In the genomic region with DNA sequence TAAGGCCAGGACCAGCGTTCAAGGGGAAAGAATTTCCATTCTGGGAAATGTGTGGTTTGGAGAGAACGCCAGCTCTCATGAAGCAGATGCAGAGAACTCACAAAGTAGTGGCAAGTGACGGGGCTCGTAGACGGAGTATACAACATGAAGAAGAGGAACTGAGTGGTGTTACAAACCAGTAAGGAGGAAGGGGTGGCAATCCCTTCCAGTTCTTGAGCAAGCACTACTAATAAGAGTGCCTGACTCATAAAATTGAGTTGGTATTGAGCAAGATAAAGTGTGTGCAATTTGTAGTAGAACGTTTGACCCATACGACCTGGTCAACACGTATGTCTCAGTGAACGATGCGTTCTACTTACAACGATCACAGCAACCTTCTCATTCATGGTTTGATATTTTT, we compare ENCODE assay signal across 27 mouse cellular contexts. TPM values are rescaled to one million over a fixed set of nuclear protein-coding genes. Genes with fewer than 3 reads are reported as not detected.
A peak's percentile ranks its signal among the peaks of the same experiment; 100 is the strongest.
DNase-seq lines count a peak whose midpoint lies in the region; ATAC-seq and TF ChIP-seq lines count a peak whose summit lies in the region.
"Had no signal": no experiment of that assay in that cellular context is flagged by ENCODE, and none has a peak within 500 bp of the region (broad histone marks: within the 10 kb centered on the region; RNA-seq: fewer than 3 reads in every experiment).

No protein-coding gene starts in this region.

- H3K27ac ChIP-seq in liver, embryonic 15.5 days (replicated peaks): 0 out of 2 replicates have a peak overlapping the region, but pooled peaks have one; percentile 62
- H3K27ac ChIP-seq in midbrain, embryonic 11.5 days (ENCODE audit: low read depth, low read length): no peak overlapping the region
- no peak overlapping the region for H3K27ac ChIP-seq in midbrain, embryonic 15.5 days
- H3K27ac ChIP-seq in macrophage: peak overlapping the region; percentile 68
- no peak overlapping the region for H3K27ac ChIP-seq in gastrocnemius, adult 2 months
- H3K27ac ChIP-seq: embryonic facial prominence, embryonic 15.5 days; hindbrain, embryonic 10.5 days; intestine, embryonic 15.5 days; limb, embryonic 12.5 days; liver, embryonic 14.5 days; stomach, embryonic 15.5 days had no signal

- no peak overlapping the region for H3K9ac ChIP-seq in liver, embryonic 15.5 days
- H3K9ac ChIP-seq in midbrain, embryonic 11.5 days (ENCODE audit: low read length): no peak overlapping the region
- H3K9ac ChIP-seq in midbrain, embryonic 15.5 days: no peak overlapping the region
- H3K9ac ChIP-seq: embryonic facial prominence, embryonic 15.5 days; intestine, embryonic 15.5 days; limb, embryonic 12.5 days; liver, embryonic 14.5 days; stomach, embryonic 15.5 days had no signal

- WGBS in liver, embryonic 15.5 days (ENCODE audit: insufficient replicate concordance): 57% methylated on average over 11 of the region's 11 CpGs
- 89% methylated on average over 11 of the region's 11 CpGs for WGBS in midbrain, embryonic 11.5 days
- 91% methylated on average over 11 of the region's 11 CpGs for WGBS in midbrain, embryonic 15.5 days
- WGBS in macrophage (ENCODE audit: missing documents): under 1% methylated on average over 11 of the region's 11 CpGs

- H3K4me3 ChIP-seq in liver, embryonic 15.5 days (replicated peaks): no peak overlapping the region
- no peak overlapping the region for H3K4me3 ChIP-seq in midbrain, embryonic 11.5 days (ENCODE audit: low read depth, low read length)
- H3K4me3 ChIP-seq in midbrain, embryonic 15.5 days: no peak overlapping the region
- no peak overlapping the region for H3K4me3 ChIP-seq in macrophage (ENCODE audit: inconsistent target)
- no peak overlapping the region for H3K4me3 ChIP-seq in gastrocnemius, adult 2 months
- H3K4me3 ChIP-seq: embryonic facial prominence, embryonic 15.5 days; hindbrain, embryonic 10.5 days; intestine, embryonic 15.5 days; limb, embryonic 12.5 days; stomach, embryonic 15.5 days had no signal

- H3K79me2 ChIP-seq in macrophage (ENCODE audit: inconsistent target): peaks cover 65% of the 10 kb centered on the region

- no peak for DNase-seq in liver
- DNase-seq in midbrain, embryonic 11.5 days (ENCODE audit: low spot score, missing footprints): peak; percentile 44
- no peak for DNase-seq in left cerebral cortex, postnatal 4 days
- no peak for DNase-seq in urinary bladder, postnatal 14 days (ENCODE audit: low spot score)
- no peak for DNase-seq in gastrocnemius, adult 2 months
- DNase-seq: B cell, adult 2 months; cerebellum, adult 18-20 months; cerebellum, postnatal 25 days; kidney, adult 8-10 months; kidney, postnatal 10 days; thymus, postnatal 36 days had no signal

- peaks cover 8% of the 10 kb centered on the region; the same call in 1 of the 2 replicates for H3K27me3 ChIP-seq in liver, embryonic 15.5 days
- H3K27me3 ChIP-seq in midbrain, embryonic 11.5 days (ENCODE audit: control insufficient read depth, insufficient read depth, low read length): peaks cover 6% of the 10 kb centered on the region; the same call in 1 of the 2 replicates
- H3K27me3 ChIP-seq in midbrain, embryonic 15.5 days (replicated peaks): peaks cover under 1% of the 10 kb centered on the region; the same call in 1 of the 2 replicates
- H3K27me3 ChIP-seq: CH12.LX; embryonic facial prominence, embryonic 15.5 days; intestine, embryonic 15.5 days; limb, embryonic 12.5 days; Patski; stomach, embryonic 15.5 days had no signal

- no peak for TF ChIP-seq CTCF in gastrocnemius, adult 2 months (IDR thresholded peaks at IDR 0.05)

- no peaks in the 10 kb centered on the region for H3K9me3 ChIP-seq in liver, embryonic 15.5 days (replicated peaks)
- no peaks in the 10 kb centered on the region for H3K9me3 ChIP-seq in midbrain, embryonic 11.5 days (ENCODE audit: control insufficient read depth, low read length)
- no peaks in the 10 kb centered on the region for H3K9me3 ChIP-seq in midbrain, embryonic 15.5 days
- H3K9me3 ChIP-seq: embryonic facial prominence, embryonic 15.5 days; G1E; hindbrain, embryonic 10.5 days; intestine, embryonic 15.5 days; limb, embryonic 12.5 days; stomach, embryonic 15.5 days had no signal

- intact Hi-C loops in left cerebral cortex, postnatal 4 days (cut with DNase I): no loop called here
- intact Hi-C loops in gastrocnemius, adult 2 months (cut with DNase I): loop anchor here (10.0 kb wide), 1 partner anchor 176 kb away; no protein-coding TSS in a partner anchor

- peak overlapping the region; percentile 20; the same call in 1 of the 2 replicates for H3K4me2 ChIP-seq in liver, embryonic 15.5 days
- H3K4me2 ChIP-seq in midbrain, embryonic 11.5 days: no peak overlapping the region
- H3K4me2 ChIP-seq in midbrain, embryonic 15.5 days: no peak overlapping the region
- H3K4me2 ChIP-seq: embryonic facial prominence, embryonic 15.5 days; heart, embryonic 11.5 days; intestine, embryonic 15.5 days; limb, embryonic 12.5 days; stomach, embryonic 15.5 days had no signal

- ATAC-seq in liver, embryonic 15.5 days (ENCODE audit: insufficient read depth): no peak
- no peak for ATAC-seq in midbrain, embryonic 11.5 days (ENCODE audit: low FRiP score)
- no peak for ATAC-seq in midbrain, embryonic 15.5 days (replicated peaks)
- ATAC-seq: forebrain, embryonic 16.5 days; hindbrain, embryonic 16.5 days; intestine, embryonic 15.5 days; midbrain, embryonic 16.5 days; Patski had no signal

- H3K4me1 ChIP-seq in liver, embryonic 15.5 days (replicated peaks): no peaks in the 10 kb centered on the region
- H3K4me1 ChIP-seq in midbrain, embryonic 11.5 days (ENCODE audit: control insufficient read depth, insufficient read depth, low read length): no peaks in the 10 kb centered on the region
- no peaks in the 10 kb centered on the region for H3K4me1 ChIP-seq in midbrain, embryonic 15.5 days
- H3K4me1 ChIP-seq: embryonic facial prominence, embryonic 15.5 days; hindbrain, embryonic 10.5 days; intestine, embryonic 15.5 days; limb, embryonic 12.5 days; stomach, embryonic 15.5 days had no signal

- H3K36me3 ChIP-seq in liver, embryonic 15.5 days (replicated peaks): no peaks in the 10 kb centered on the region
- H3K36me3 ChIP-seq in midbrain, embryonic 11.5 days (ENCODE audit: control insufficient read depth, insufficient read depth, low read length): no peaks in the 10 kb centered on the region
- H3K36me3 ChIP-seq in midbrain, embryonic 15.5 days (replicated peaks): no peaks in the 10 kb centered on the region
- H3K36me3 ChIP-seq in macrophage (ENCODE audit: inconsistent target): no peaks in the 10 kb centered on the region
- H3K36me3 ChIP-seq: embryonic facial prominence, embryonic 15.5 days; G1E; hindbrain, embryonic 10.5 days; intestine, embryonic 15.5 days; limb, embryonic 12.5 days; stomach, embryonic 15.5 days had no signal

RNA-seq across cellular contexts. Expression of a gene that starts 11.2 kb away (rescaled TPM):
- 0.59 and 0.62 TPM in 2 replicates for polyA plus RNA-seq in liver, embryonic 15.5 days (2015; fragmentation: Nextera tagmentation; extraction: Ambion mirVana)
- 0.70 and 0.72 TPM in 2 replicates for polyA plus RNA-seq in midbrain, embryonic 11.5 days (2014; fragmentation: Nextera tagmentation; extraction: Ambion mirVana)
- 0.37 and 0.45 TPM in 2 replicates for polyA plus RNA-seq in midbrain, embryonic 15.5 days (2015; fragmentation: Nextera tagmentation; extraction: Ambion mirVana)
- 100 to 1,000 TPM in 25 of 26 experiments, 10 to 100 TPM in 1; 96.7 to 290 (median 134) TPM for total RNA-seq in macrophage (2018; cell fraction: chromatin; rRNA removed)
- 10 to 100 TPM in 24 of 26 experiments, 1 to 10 TPM in 2; 9.5 to 19.4 (median 12.8) TPM for total RNA-seq in macrophage (2018; cell fraction: cytosol; rRNA removed)
- 100 to 1,000 TPM in 7 of 26 experiments, 10 to 100 TPM in 19; 54.1 to 169 (median 76.7) TPM for total RNA-seq in macrophage (2018; cell fraction: nucleus; rRNA removed)
- polyA plus RNA-seq in macrophage (2018): 7.5 to 13.0 TPM (median 12.4 TPM) in 3 replicates
- total RNA-seq in left cerebral cortex, postnatal 4 days (2021): 1 to 10 TPM; 2.0 to 4.0 TPM
- total RNA-seq in gastrocnemius, adult 2 months (2021): 1 to 10 TPM; 1.4 to 1.6 TPM

RNA-seq across cellular contexts. Expression of a gene that starts 20.5 kb away (rescaled TPM):
- 14.9 and 15.3 TPM in 2 replicates for polyA plus RNA-seq in liver, embryonic 15.5 days (2015; fragmentation: Nextera tagmentation; extraction: Ambion mirVana)
- polyA plus RNA-seq in midbrain, embryonic 11.5 days (2014; fragmentation: Nextera tagmentation; extraction: Ambion mirVana): 3.7 and 4.3 TPM in 2 replicates
- polyA plus RNA-seq in midbrain, embryonic 15.5 days (2015; fragmentation: Nextera tagmentation; extraction: Ambion mirVana): 3.3 and 3.7 TPM in 2 replicates
- 100 to 1,000 TPM in 5 of 26 experiments, 10 to 100 TPM in 21; 19.7 to 145 (median 77.4) TPM for total RNA-seq in macrophage (2018; cell fraction: chromatin; rRNA removed)
- total RNA-seq in macrophage (2018; cell fraction: cytosol; rRNA removed): 100 to 1,000 TPM in 23 of 26 experiments, 10 to 100 TPM in 3; 72.1 to 179 (median 127) TPM
- 100 to 1,000 TPM in 22 of 26 experiments, 10 to 100 TPM in 4; 59.3 to 215 (median 137) TPM for total RNA-seq in macrophage (2018; cell fraction: nucleus; rRNA removed)
- polyA plus RNA-seq in macrophage (2018): 54.9 to 117 TPM (median 84.8 TPM) in 3 replicates
- 1 to 10 TPM; 1.6 to 2.1 TPM for total RNA-seq in left cerebral cortex, postnatal 4 days (2021)
- total RNA-seq in gastrocnemius, adult 2 months (2021): 1 to 10 TPM in 1 of 2 experiments, under 1 TPM in 1; 0.64 to 1.3 TPM

Comparison
In these comparisons a context has a peak if more than half of its experiments do, and no peak if none do; other contexts are left out.
1. H3K27ac ChIP-seq: peak in liver, embryonic 15.5 days (single experiment) and macrophage (single experiment); none in midbrain, embryonic 11.5 days (single experiment), midbrain, embryonic 15.5 days (single experiment) and gastrocnemius, adult 2 months (single experiment).